Mouse (Mus musculus): ENCODE results near the gene Slc29a1.

GRCm38 (mm10) chr17:45582715-45583355, 16.6 kb downstream of the Slc29a1 start:
- no peak for TF ChIP-seq POLR2A (IDR thresholded peaks at IDR 0.05; ENCODE audit: borderline replicate concordance, insufficient read depth, low read length)
- peak; percentile 52; the same call in 1 of the 2 replicates for TF ChIP-seq CTCF (IDR thresholded peaks at IDR 0.05; ENCODE audit: borderline replicate concordance, insufficient read depth, low read depth, low read length)
